Mouse (Mus musculus) embryonic fibroblast, embryonic 13.5 days (primary cell): ENCODE results near the gene Clp1.

Experiments used
- CTCF ChIP-seq: IDR thresholded peaks from 2 replicates; pipeline ENCODE4 v1.5.1; 2011; ENCODE audit warnings: mild to moderate bottlenecking, control low read depth, low read length, moderate library complexity, borderline replicate concordance; ENCODE audit not compliant: insufficient read depth
- POLR2A ChIP-seq: IDR thresholded peaks from 2 replicates; pipeline ENCODE4 v1.6.1; 2011; ENCODE audit warnings: low read depth, mild to moderate bottlenecking, control low read depth, low read length, moderate library complexity

- TF ChIP-seq POLR2A (peak; percentile 27), CTCF (no peak)
Observed at GRCm38 (mm10) chr2:84774751-84775150, 47.6 kb upstream of the Clp1 start.
